Mouse (Mus musculus) lung, postnatal 25 days (tissue): ENCODE data around the gene Pprc1.
A peak's percentile ranks its signal among the peaks of the same experiment; 100 is the strongest.

Experiments
- DNase-seq: peaks from one replicate; pipeline ENCODE4 v3.0.0; 2022; ENCODE audit warnings: low spot score

The Pprc1 gene

DNA sequence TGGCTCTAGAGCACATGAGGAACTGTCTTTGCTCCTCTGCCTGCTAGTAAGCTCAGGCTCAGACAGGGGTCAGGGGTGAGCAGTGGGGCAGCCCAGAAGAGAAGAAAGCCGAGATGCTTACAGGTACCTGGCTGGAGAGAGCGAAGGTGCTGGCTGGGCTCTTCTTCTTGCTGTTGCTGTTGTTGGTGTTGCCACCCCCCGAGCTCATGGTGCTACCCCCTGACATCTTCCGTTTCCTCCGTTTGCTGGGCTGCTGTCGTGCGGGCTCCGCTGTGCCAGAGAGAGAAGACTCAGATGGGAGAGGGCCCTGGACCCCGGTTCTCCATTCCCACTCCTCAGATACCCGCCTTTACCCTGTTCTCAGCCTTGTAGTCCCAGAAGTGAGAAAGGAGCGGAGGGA, 10.8 kb upstream of the Pprc1 start:
- DNase-seq: no peak

DNA sequence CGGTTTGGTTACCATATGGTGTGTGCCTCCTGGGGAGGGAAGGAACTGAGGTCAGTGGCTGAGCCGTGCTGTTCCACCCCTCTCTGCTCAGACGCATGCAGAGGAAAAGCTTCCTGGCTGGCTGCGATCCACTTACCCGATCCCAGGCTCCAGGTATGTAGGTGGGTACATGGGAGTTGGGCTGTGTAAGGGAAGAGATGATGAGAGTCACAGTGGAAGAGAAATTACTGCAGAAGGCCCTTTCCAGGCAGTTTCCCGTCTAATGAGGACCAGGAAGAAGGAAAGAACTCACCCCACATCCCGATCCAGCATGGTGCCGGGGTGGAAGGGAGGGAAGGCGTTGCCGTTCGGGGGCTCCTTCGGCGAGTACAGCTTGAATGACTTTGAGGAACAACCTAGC, 8.7 kb upstream of the Pprc1 start:
- DNase-seq: no peak

- no peak for DNase-seq
Observed at GRCm38 (mm10) chr19:46036477-46037242, 8.0 kb upstream of the Pprc1 start.

DNA sequence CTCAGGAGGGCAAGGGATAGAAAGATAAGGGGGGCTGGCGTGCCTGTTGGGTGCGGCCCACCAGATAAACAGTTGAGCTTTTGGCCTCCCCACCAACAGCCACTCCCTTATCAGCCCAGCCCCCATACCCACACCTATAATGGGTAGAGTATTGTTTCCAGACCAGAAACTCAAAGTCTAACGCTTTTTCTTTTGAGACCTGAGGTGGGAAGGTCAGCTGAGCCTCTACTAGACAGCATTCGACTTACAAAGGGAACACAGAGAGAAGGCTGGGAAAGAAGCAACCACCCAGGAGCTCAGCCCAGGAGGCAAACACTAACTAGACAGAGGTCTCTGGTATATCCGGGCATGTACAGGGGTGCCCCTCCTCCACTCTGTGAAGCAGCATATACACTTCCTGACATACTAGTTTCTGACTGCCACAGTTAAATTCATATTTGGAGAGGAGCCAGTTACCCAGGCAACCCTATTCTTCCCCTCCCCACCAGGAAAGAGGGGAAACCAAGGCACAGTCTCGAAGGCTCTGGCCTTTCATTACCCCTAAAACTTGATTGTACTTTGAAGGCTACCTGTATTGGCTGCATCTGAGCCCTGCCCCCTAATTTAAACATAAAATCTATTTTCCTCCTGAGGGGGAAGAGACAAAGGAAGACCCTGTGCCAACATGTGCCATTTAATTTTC, 7.3 kb upstream of the Pprc1 start:
- peak; percentile 32 for DNase-seq

DNA sequence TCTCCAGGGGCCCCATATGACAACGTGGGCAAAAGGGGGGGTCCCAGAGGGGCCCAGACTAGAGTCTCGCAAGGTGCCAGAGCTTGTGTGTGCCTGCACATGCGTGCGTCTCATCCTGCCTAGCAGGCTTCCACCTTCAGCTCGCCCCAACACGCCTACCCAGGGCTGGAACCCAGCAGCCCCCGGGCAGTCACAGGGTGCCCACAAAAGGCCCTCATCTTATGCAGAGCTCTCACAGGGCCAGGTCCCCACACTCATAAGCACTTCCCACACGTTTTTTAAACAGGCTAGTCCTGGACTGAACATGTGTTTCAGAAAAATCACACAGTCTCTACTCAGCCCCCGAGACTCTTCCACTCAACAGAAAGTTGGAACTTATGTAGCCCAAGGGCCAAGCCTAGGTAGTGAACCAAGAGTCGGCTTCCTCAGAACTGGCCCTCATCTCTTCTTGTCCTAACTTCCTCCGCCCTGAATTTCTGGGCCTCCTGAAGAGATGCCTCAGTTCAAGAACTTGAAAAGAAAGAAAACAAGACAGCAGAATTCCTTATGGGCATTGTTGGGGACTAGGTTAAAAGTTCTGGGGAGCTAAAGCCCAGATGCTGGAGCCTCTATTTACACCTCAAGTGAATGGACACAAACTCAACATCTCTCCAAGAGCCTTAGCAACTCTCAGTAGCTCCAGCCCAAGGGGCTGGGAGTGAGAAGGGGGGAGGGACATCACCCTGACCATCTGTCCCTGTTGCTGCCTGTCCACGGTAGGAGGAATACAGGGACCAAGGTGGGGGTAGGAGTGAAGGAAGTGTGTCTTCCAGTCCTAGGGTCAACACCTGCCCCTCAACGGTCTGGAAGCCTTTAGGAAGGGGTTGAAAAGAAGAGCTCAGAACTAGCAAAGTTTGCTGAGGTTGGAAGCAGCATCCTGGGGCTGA, 6.5 kb upstream of the Pprc1 start:
- no peak for DNase-seq

DNA sequence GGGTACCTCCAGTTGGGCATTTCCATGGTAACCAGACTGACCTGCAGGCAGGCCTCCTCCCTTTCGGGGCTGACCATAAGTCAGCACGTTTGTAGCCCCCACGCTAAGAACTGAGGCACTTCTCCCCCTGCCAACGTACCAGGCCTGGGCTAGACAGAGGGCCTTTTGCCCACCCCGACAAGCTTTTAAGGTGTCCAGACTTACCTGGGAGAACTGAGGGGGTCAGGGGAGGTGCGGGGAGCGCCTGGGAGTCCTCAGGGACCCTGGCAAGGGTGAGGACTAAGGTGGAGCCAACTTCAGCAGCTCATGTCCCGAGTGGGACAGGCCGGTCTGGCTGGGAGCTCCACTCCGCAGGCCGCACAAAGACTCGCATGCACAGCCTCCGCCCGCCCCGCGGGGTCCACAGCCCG, 5.8 kb upstream of the Pprc1 start:
- no peak for DNase-seq

- DNase-seq: peak; percentile 91
Observed at GRCm38 (mm10) chr19:46039478-46039877, 5.2 kb upstream of the Pprc1 start.

GRCm38 (mm10) chr19:46040149-46040902, 4.4 kb upstream of the Pprc1 start:
- peak; percentile 24 for DNase-seq

DNA sequence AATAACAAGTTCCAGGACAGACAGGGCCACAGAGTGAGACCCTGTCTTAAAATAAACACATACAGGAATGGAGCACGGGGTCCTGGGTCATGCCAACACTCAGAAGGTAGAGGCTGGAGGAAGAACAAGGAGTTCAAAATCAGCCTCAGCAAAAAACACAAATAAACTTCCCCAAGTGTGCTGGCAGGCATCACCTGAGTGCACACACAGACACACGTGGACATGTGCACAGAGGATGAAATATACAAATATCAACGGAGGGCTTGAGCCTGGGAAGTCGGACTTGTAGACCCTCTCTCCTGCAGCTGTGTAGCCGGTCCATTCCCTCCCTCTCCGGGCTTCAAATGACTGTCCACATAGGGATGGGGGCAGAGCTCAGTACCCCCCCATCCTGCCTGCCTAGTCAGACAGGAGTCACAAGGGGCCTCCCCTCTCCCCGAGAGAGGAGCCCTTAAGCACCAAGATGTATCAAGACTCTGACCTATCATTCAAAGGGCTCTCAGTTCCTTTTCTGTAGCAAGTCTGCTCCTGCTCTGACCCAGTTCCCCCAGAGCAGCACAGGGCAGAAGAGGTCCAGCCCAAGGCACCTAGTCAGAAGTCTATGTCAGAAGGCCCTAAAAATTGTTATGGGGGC, 3.3 kb upstream of the Pprc1 start:
- no peak for DNase-seq

DNA sequence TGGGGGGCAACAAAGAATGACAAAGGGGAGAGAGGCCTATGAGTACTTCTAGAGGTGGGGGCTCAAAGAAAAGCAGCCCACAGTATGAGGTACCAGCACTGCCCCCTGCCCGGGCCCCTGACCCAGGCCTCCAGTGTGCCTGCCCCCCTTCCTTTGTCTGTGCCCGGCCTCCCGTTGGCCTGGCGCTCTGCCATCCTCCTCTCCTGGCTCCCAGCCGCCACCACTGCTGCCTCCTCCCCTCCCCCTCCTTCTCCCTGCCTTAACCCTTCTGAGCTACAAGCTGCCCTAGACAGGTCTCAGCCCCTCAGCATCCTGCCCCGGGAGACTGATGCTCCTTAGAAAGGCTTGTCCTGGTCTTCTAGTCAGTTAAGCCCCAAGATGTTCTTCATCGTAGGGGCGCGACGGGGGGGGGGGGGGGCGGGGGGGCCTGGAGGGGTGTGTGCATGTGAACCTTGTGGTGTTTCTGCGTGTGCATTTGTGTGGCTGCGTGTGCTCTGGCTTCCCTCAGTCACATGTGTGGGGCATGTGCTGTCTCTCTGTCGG, 2.7 kb upstream of the Pprc1 start:
- DNase-seq: peak; percentile 82

DNA sequence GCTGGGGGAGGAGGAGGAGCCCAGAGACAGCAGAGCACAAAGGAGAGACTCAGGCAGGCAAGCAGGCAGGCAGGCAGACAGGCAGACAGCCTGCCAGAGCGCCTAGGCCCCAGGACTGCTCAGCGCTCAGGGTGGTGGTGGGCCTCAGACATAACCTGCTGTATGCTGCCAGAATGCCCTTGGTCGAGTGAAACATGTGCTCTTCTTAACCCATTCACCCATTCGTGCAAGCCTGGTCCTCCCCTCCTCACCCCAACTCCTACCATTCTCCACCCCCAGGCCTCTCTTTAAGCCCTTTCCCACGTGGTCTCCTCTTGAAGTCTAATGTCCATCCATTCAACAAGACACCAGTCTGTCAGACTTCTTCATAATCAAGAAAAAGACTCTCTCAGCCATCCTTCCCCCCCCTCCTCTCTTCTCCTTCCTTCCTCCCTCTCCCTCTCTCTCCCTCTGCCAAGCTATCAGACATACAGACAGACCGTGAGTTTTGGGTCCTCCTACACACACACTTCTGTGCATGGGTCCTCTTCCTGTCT, 2.1 kb upstream of the Pprc1 start:
- peak; percentile 33 for DNase-seq

DNA sequence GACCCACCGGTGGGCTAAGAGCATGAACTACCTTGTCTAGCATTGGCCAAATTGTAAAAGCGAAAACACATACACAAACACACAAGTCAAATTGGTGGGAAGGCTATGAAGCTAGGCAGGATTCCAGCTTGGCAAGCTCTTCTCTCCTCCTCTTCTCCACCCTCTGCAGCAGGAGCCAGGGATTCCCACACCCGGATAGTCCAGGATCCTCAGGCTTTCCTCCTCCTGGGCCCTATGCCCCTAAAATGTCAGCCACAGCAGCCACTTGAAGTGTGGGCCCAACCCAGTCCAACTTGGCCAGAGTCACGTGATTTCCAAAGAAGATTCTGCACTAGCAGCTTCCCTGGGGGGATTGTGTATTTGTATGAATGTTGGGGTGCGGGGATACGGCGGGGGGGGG, 1.3 kb upstream of the Pprc1 start:
- DNase-seq: peak; percentile 39

- DNase-seq: peak; percentile 91
Observed at GRCm38 (mm10) chr19:46044993-46045695, 458 bp downstream of the Pprc1 start, which contains the start of gene Ldb1. Ldb1 (minus strand) TSS chr19:46045214.

DNA sequence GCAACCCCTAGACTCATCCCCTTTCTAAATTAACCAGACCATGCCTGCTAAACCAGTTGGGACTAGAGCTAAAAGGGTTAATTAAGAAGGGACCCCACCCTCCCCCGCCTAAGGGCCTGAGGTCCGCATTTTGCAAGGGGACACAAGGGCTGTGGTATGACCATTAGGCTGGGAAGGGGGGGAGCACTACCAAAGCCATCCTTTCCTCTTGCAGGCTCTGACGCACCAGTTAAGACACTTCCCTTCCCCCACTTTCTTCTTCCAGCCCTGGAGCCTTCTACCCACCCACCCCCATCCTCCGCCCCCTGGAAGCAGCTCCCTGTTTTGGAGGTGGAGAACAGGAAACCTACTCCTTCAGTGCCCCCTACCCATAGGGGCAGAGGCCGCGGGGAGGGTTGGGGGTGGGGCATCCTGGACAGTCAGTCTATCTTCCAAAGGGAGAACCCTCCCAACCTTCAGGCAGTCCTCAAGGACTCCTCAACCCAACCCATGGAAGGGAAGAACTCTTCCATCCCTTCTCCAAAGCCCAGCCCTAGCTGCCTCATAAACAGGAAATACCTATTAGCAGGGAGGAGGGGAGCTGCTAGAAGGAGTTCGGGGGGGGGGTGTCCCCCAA, 1.1 kb downstream of the Pprc1 start:
- DNase-seq: peak; percentile 76

- DNase-seq: no peak
Observed at GRCm38 (mm10) chr19:46046621-46047025, 1.9 kb downstream of the Pprc1 start.

DNA sequence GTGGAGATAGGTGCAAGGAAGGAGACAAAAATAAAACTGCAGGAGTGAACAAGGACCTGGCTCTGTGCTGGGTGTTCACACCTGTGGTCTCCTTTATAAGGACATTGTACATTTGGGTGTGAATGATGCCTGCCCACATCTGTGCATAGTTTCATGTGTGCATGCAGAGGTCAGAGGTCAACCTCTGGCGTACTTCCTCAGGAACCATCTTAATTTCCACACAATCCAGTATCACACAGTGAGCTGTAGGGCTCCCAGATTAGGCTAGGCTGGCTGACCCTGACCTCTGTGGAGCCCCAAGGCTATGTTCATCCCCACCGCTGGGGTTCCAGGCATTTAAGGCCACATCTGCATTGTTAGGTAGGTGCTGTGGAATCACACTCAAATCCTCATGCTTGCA, 2.7 kb downstream of the Pprc1 start:
- no peak for DNase-seq

DNA sequence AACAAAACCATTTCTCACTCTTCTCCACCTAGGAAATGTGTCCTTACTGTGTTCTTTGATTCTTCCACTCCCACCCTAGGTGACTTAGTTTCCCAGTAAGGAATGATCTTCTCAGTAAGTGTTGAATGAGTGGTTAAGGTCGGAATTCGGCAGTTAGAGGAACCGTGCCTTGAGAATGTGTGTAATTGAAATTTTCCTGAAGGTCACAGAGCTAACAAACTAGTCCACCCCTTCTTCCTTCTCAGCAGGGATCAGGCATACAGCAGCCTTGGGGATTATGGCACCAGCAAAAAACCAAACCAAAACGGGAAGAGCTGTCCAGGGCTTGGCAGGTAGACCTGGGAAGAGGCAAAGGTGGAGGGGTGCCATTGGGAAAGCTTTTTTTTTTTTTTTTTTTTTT, 4.4 kb downstream of the Pprc1 start:
- no peak for DNase-seq

GRCm38 (mm10) chr19:46050462-46050861, 5.8 kb downstream of the Pprc1 start:
- DNase-seq: no peak

- no peak for DNase-seq
Observed at GRCm38 (mm10) chr19:46055752-46056387, 11.2 kb downstream of the Pprc1 start.
